Mouse (Mus musculus): ENCODE measurements at regions not wholly inside any gene's neighbourhood (a gene's known extent, or its start where the extent isn't known, plus 50 kb on each side); places are given as distances from the start of the nearest gene placed in this dataset.

- no peak for TF ChIP-seq CTCF (IDR thresholded peaks at IDR 0.05; ENCODE audit: borderline replicate concordance, insufficient read depth, low read depth, low read length)
- TF ChIP-seq POLR2A (IDR thresholded peaks at IDR 0.05; ENCODE audit: borderline replicate concordance, insufficient read depth, low read length), result no peak
Measured at GRCm38 (mm10) chr7:129730785-129731352, 139.2 kb downstream of the Wdr11 start.
